Mouse (Mus musculus) frontal cortex, postnatal 25 days (tissue): ENCODE measurements around the gene Cdon.

Source experiments
- DNase-seq, 2 experiments: peaks; one replicate each; pipeline ENCODE4 v3.0.0; 2022; ENCODE audit warnings: low spot score in 2 of 2

The Cdon gene

GRCm38 (mm10) chr9:35493033-35493732 is 72.3 kb downstream of the Cdon start:
- no peak for DNase-seq

GRCm38 (mm10) chr9:35493733-35494092 is 72.8 kb downstream of the Cdon start:
- no peak for DNase-seq

- DNase-seq = no peak
Measured at GRCm38 (mm10) chr9:35494937-35495336, 74.0 kb downstream of the Cdon start.

DNA sequence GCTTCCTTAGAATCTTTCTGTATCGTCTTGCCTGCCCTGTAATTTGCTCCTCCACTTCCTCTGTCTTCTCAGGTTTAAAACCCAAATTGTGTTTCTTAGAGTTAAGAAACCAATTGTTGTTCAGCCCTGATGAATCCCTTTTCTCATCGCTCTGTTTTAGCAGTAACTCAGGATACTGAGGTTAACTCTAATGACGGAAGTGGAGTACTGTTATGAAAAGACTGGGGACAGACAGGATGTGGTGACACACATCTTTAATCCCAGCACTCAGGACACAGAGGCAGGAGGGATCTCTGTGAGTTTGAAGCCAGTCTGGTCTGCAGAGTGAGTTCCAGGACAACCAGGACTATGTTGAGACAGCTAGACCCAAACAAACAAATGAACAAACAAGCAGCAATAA is 74.5 kb downstream of the Cdon start:
- DNase-seq = no peak

GRCm38 (mm10) chr9:35499946-35500345 is 79.0 kb downstream of the Cdon start:
- no peak for DNase-seq

- DNase-seq = no peak
Measured at GRCm38 (mm10) chr9:35502361-35503000, 81.6 kb downstream of the Cdon start.

- DNase-seq = no peak
Measured at GRCm38 (mm10) chr9:35508234-35508633, 87.3 kb downstream of the Cdon start.

DNA sequence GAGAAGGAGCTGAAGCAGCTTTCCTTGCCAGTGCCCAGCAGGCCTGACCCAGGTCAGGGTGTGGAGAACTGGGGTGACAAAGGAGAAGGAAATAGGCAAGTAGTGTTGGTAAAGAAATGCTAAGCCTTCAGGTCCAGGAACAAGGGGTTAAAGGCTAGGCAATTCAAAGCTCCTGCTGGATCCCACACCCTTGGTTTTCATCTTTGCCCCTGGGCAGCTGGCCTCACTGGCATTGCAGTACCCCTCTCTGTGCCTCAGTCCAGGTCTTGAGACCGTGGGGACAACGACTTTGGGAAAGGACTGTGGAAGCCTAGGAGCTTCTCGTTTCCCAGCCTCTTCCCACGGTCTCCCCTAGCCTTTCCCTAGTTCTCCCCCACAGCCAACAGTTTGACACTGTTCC is 93.0 kb downstream of the Cdon start:
- no peak for DNase-seq

DNA sequence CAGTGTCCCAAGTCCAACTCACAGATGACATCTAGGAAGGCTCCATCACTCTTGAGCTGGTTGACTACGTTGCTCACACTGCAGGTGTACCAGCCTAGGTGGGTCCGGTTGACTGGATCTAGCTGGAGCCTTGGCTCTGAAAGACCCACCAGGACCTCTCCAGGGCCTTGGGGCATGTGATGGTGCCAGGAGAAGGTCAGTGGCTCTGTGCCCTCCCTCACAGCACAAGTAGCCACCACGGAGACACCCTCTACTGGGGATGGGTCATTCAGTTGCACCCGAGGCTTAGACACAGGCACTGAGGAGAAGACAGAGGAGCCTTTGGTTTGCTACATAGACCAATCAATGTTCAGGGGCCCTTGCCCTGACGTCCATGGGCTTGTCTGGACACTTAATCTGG is 95.3 kb downstream of the Cdon start:
- DNase-seq = no peak

- no peak for DNase-seq
Measured at GRCm38 (mm10) chr9:35516711-35517110, 95.8 kb downstream of the Cdon start.

GRCm38 (mm10) chr9:35518169-35518568 is 97.2 kb downstream of the Cdon start, which contains the start of gene Gm1113:
TSS of gene Gm1113 (minus strand) at chr9:35518269.
- no peak for DNase-seq

- no peak for DNase-seq
Measured at GRCm38 (mm10) chr9:35520631-35521348, 99.9 kb downstream of the Cdon start.

- no peak for DNase-seq
Measured at GRCm38 (mm10) chr9:35522241-35522640, 101.3 kb downstream of the Cdon start.

DNA sequence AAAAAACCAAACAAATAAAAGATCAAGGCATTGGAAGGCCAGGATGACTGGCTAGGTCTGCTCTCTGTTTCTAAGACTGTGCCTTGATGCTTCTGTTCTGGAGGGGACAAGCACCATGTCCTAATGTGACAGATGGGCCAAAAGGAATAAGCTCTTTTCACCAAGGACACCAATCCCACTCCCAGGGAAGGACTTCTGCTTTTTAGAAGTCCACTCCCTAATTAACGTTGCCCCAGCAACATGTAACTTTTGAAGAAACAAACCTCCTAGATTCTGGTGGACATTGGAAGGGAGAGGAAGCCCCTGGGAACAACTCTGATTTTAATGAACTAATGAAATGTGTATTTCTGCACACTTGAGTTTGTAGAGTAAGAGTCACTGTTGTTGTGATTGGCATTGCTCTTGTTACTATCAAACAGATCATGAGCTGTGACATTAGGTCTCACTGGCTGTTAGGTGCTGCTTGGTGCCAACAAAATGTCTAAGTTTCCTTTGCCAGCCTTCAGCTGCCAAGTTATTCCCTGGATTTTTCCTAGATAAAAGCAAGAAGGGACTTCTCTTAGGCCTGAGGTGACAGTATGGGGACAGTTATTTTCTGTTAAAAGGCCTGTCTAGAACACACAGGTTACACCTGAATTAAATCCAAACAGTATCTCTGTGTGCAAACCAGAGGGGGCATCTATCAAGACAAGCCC is 102.0 kb downstream of the Cdon start:
- no peak for DNase-seq

GRCm38 (mm10) chr9:35523541-35523940 is 102.6 kb downstream of the Cdon start:
- peak in 1 of 2 experiments; percentile 31 for DNase-seq

DNA sequence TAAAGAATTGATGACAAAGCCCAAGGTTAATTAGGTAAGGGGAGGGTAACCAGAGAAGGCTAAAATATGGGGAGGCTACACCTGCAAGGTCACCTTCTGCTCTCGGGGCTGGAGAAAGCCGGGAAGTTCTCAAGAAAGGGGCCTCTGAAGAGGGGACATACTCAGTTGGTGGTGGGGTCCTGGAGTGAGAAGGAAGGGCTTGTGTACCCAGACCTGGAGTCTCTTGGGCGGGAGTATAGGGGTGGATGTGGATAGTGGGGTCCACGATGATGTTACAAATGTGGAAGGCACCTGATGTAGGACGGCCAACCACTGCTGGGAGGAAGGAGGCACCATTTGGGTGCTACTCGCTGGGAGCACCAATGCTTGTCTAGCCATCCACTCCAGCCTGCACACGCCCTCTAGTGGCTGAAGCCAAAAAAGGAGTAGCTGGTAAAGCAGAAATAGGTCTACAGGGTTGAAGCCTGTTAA is 103.0 kb downstream of the Cdon start:
- DNase-seq = peak; percentile 49 to 69

GRCm38 (mm10) chr9:35529141-35529540 is 108.2 kb downstream of the Cdon start:
- no peak for DNase-seq

GRCm38 (mm10) chr9:35529796-35530195 is 108.9 kb downstream of the Cdon start:
- DNase-seq = no peak

GRCm38 (mm10) chr9:35533266-35533665 is 112.3 kb downstream of the Cdon start:
- no peak for DNase-seq

DNA sequence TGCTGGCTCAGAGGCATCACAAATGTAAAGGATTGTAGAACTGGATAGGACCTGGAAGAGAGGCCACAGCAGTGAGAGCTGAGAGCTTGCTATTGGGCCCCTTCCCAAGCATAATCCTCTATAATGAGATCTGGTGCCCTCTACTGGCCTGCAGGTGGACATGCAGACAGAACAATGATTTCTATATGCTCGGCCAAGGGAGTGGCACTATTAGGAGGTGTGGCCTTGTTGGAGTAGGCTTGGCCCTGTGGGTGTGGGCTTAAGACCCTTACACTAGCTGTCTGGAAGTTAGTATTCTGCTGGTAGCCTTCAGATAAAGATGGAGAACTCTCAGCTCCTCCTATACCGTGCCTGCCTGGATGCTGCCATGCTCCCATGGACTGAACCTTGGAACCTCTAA is 114.2 kb downstream of the Cdon start:
- peak in 1 of 2 experiments; percentile 34 for DNase-seq

- DNase-seq = no peak
Measured at GRCm38 (mm10) chr9:35535876-35536275, 114.9 kb downstream of the Cdon start.
